Mouse (Mus musculus) subcutaneous adipose tissue, adult 2 months (tissue): Measurements from ENCODE around the gene Yjefn3. TPM values are rescaled to one million over a fixed set of nuclear protein-coding genes. Genes with fewer than 3 reads are reported as not detected.

Experiments
- polyA plus RNA-seq: library from polyadenylated mRNA; depleted of rRNA; stranded (reverse); fragments of >200 nt; gene quantifications from 2 replicates; pipeline ENCODE4 v1.2.3, GENCODE M21; 2012; ENCODE audit warnings: low replicate concordance; rRNA removed

The Yjefn3 gene
- 3.1 and 5.2 TPM in 2 replicates for polyA plus RNA-seq

DNA sequence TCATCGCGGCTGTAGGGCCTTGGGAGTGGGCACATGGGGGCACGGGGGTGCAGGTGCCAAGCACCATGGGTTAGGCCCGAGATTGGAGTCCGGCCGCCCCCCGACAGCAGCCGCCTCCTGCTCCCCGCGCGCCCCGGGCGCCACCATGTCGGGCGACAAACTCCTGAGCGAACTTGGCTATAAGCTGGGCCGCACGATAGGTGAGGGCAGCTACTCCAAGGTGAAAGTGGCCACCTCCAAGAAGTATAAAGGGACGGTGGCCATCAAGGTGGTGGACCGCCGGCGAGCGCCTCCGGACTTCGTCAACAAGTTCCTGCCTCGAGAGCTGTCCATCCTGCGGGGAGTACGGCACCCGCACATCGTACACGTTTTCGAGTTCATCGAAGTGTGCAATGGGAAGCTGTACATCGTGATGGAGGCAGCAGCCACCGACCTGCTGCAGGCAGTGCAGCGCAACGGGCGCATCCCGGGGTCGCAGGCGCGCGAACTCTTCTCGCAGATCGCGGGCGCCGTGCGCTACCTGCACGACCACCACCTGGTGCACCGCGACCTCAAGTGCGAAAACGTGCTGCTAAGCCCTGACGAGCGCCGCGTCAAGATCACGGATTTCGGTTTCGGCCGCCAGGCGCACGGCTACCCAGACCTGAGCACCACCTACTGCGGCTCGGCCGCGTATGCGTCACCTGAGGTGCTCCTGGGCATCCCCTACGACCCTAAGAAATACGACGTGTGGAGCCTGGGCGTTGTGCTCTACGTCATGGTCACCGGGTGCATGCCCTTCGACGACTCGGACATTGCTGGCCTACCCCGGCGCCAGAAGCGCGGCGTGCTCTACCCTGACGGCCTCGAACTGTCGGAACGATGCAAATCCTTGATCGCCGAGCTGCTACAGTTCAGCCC is at the start of gene Yjefn3, which contains the start of the genes Tssk6 and Ndufa13:
Gene Yjefn3 (minus strand): TSS at position 550 of the 900 bp plus-strand sequence.
Gene Tssk6 (plus strand): TSS at position 22 of the 900 bp plus-strand sequence.
Gene Ndufa13 (minus strand): TSS at position 396 of the 900 bp plus-strand sequence.

DNA sequence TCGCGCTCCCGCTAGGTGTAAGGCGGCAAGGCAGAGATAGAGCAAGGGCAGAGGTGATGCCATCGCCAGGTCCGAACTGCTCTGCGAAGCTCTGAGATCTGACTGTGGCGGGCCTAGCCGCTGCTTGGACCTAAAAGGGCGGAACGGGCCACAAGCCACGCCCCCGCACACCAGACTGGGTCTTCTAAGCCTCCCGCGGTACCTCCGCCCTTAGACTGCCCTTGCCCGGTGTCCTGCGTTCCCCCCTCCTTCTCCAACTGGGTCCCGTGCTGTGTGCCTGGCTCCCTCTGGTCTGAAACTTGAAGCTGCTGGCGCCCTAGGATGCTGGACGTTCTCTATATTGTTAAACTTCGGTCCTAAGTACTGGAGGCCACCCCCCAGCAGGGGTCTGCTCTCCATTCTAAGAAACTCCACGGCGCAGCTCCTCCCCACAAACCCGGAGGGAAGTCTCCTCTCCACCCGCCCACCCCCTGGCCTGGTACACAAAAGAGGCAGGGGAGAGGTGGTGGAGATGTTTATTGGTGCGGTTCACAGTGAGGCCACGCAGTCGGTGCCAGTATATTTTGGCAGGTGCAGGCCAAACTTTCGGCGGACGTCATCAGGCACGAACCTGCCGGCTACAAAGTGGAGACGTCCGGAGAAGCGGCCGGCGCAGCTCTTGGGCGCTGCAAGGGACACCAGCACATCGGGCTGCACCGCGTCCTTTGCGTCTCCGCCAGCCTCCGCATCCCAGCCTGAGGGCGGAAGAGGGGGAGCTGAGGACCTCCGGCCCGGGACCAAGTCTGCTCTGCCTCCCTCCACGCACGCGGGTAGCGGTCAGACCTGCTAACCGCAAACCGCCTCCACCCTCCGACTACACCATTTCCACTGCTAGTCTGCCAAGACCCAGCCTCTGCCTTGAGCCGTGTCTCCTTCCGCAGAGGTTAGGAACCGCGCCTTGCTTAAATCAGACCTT is 14.9 kb downstream of the Yjefn3 start, which contains the start of gene Cilp2:
Gene Cilp2 (minus strand): TSS at position 399 of the 955 bp plus-strand sequence.

Other genes with a start within 250 kb of the Yjefn3 start
- 1.0 and 2.0 TPM in 2 replicates for gene Zfp964, start 248.2 kb downstream of the Yjefn3 start, polyA plus RNA-seq
- gene Zfp869, start 192.0 kb downstream of the Yjefn3 start, polyA plus RNA-seq: 4.0 and 5.9 TPM in 2 replicates
- gene Zfp963, start 152.7 kb downstream of the Yjefn3 start, polyA plus RNA-seq: 1.5 and 2.5 TPM in 2 replicates
- 1.1 and 2.3 TPM in 2 replicates for gene Gm20422, start 127.8 kb downstream of the Yjefn3 start, polyA plus RNA-seq
- gene Atp13a1, start 111.5 kb downstream of the Yjefn3 start, polyA plus RNA-seq: 45.6 and 98.1 TPM in 2 replicates
- gene Zfp866, start 111.5 kb downstream of the Yjefn3 start, polyA plus RNA-seq: 8.4 and 17.9 TPM in 2 replicates
- gene Gmip, start 94.0 kb downstream of the Yjefn3 start, polyA plus RNA-seq: 25.8 and 73.1 TPM in 2 replicates
- 0.34 and 5.2 TPM in 2 replicates for gene Lpar2, start 80.3 kb downstream of the Yjefn3 start, polyA plus RNA-seq
- gene Pbx4, start 70.2 kb downstream of the Yjefn3 start, polyA plus RNA-seq: 0.79 and 5.2 TPM in 2 replicates
- 0.07 and 0.41 TPM in 2 replicates for gene Cilp2, start 15.0 kb downstream of the Yjefn3 start, polyA plus RNA-seq
- 0.56 and 1.2 TPM in 2 replicates for gene Tssk6, start 528 bp downstream of the Yjefn3 start, polyA plus RNA-seq
- 124 and 130 TPM in 2 replicates for gene Ndufa13, start 154 bp downstream of the Yjefn3 start, polyA plus RNA-seq
- 50.7 and 79.7 TPM in 2 replicates for gene Gatad2a, start 93.7 kb upstream of the Yjefn3 start, polyA plus RNA-seq
- 76.7 and 101 TPM in 2 replicates for gene Mau2, start 140.0 kb upstream of the Yjefn3 start, polyA plus RNA-seq
- gene Sugp1, start 140.1 kb upstream of the Yjefn3 start, polyA plus RNA-seq: 10.8 and 14.6 TPM in 2 replicates
- 3.2 and 4.2 TPM in 2 replicates for gene Tm6sf2, start 170.2 kb upstream of the Yjefn3 start, polyA plus RNA-seq
- gene Hapln4, start 180.7 kb upstream of the Yjefn3 start, polyA plus RNA-seq: 0.42 and 0.92 TPM in 2 replicates
- 0.50 and 3.3 TPM in 2 replicates for gene Ncan, start 218.2 kb upstream of the Yjefn3 start, polyA plus RNA-seq
- 18.9 and 21.9 TPM in 2 replicates for gene Nr2c2ap, start 228.6 kb upstream of the Yjefn3 start, polyA plus RNA-seq
- gene Rfxank, start 236.4 kb upstream of the Yjefn3 start, polyA plus RNA-seq: 27.5 and 30.0 TPM in 2 replicates
- 105 and 114 TPM in 2 replicates for gene Borcs8, start 236.8 kb upstream of the Yjefn3 start, polyA plus RNA-seq
- 0.32 and 0.39 TPM in 2 replicates for gene Mef2b, start 237.0 kb upstream of the Yjefn3 start, polyA plus RNA-seq